Mouse (Mus musculus) heart, postnatal 4 days (tissue): ENCODE measurements around the gene Trp53rkb. TPM values are rescaled to one million over a fixed set of nuclear protein-coding genes. Genes with fewer than 3 reads are reported as not detected.

Experiments
- DNase-seq: peaks from one replicate; pipeline ENCODE4 v3.0.0; 2021
- total RNA-seq, 2 experiments: library from RNA; stranded (reverse); gene quantifications; 2 replicates each; pipeline ENCODE4 v1.2.3; 2021

Trp53rkb gene
- total RNA-seq, 2 experiments from 2014 or later, result 4.0 to 5.1 TPM

DNA sequence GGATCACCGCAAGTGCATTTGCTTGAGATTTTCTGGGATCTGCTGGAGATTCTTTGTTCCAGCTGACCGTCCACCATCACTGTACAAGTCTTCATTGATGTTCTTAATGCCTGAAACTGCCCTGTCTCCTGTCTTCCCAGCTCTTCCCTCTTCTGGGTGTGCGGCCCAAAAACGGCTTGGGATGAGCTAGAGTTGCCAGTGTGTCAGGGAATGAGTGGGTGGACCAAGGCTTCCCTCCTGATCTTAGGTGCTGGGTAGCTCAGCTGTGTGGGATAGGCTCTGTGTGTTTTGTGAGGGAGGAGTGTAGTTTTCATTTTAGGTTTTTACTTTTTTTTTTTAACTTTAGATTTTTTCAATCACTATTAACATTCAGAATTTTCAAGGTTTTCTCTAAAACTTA lies 42.5 kb downstream of the Trp53rkb start:
- no peak for DNase-seq

DNA sequence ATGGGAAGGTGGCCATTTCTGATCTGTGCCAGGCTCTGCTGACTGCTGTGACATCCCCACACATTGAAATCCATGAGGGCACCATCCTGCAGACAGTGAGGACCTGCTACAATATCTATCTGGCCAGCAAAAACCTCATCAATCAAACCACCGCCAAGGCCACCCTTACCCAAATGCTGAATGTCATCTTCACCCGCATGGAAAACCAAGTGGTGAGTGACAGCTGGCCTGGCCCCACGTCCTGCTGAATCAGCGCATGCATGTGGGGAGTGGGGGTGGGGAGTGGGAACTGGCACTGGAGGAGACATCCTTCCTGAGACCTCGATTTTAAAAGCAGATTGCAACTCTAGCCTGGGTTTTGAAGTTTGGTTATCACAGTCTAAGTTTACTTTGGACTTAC lies 43.2 kb downstream of the Trp53rkb start:
- DNase-seq, result no peak

DNA sequence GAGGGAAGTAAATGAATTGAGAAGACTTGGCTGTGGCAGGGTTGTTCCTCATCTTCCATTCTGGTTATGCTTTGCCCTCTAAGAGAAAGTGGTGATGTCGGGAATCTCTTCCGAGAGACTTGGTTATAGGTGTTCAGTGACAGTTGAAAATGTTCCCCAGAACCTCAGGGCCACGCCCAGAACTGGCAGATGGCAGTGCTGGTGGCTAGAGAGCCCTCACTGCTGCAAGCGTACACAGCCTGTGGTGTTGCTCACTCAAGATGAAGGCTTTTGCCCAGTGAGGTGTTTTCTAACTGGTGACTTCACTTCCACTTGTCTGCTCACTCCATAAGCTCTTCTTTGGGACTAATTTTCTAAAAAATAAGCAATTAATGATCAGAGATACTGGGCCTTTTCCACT lies 49.5 kb downstream of the Trp53rkb start:
- no peak for DNase-seq

Other genes starting within 250 kb of the Trp53rkb start
- gene Prex1, start 78.7 kb upstream of the Trp53rkb start, total RNA-seq, result 10 to 100 TPM; 13.8 to 14.8 TPM
- gene Arfgef2, start 13.1 kb downstream of the Trp53rkb start, total RNA-seq, result 10 to 100 TPM; 39.7 to 42.3 TPM
- gene Cse1l, start 113.5 kb downstream of the Trp53rkb start, total RNA-seq, result 10 to 100 TPM; 67.8 to 71.7 TPM
- gene Stau1, start 203.8 kb downstream of the Trp53rkb start, total RNA-seq, result 10 to 100 TPM; 55.8 to 58.6 TPM
- 10 to 100 TPM; 22.0 to 23.6 TPM for gene Ddx27, start 222.7 kb downstream of the Trp53rkb start, total RNA-seq